9 mouse cellular contexts compared by ENCODE assay signal in the genomic region with DNA sequence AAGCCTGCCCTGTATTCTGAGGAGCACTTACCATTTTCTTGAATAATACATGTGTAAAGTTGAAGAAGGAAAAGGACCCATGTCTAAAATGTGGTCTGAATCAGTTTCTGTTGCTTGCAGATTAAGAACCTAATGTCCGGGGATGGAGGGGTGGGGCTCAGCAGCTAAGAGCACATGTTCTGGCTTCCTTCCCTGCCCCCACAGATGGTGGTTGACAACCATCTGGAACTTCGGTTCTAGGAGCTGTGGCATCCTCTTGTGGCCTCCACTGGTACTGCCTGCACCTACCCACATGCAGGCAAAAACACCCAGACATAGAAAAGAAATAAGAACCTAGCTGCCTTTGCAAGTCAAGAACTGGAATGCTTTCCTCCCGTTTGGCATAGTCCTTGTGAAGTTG.
DNase-seq lines count a peak whose midpoint lies in the region; ATAC-seq lines count a peak whose summit lies in the region.
"Had no signal": no experiment of that assay in that cellular context is flagged by ENCODE, and none has a peak within 500 bp of the region (broad histone marks: within the 10 kb centered on the region; RNA-seq: fewer than 3 reads in every experiment).

No protein-coding gene starts in this region.

- ATAC-seq in kidney, embryonic 14.5 days (ENCODE audit: low FRiP score, low TSS enrichment): no peak
- ATAC-seq in intestine, embryonic 15.5 days: peak; percentile 32; the same call in 1 of the 2 replicates
- ATAC-seq in limb, embryonic 13.5 days (ENCODE audit: low FRiP score, low read depth): peak; percentile 57
- ATAC-seq in neural tube, embryonic 11.5 days (ENCODE audit: insufficient read depth, low FRiP score, low TSS enrichment): no peak

- H3K4me3 ChIP-seq in kidney, embryonic 14.5 days (ENCODE audit: low read length): no peak overlapping the region
- no peak overlapping the region for H3K4me3 ChIP-seq in intestine, embryonic 15.5 days (replicated peaks)
- H3K4me3 ChIP-seq in limb, embryonic 13.5 days: no peak overlapping the region
- H3K4me3 ChIP-seq in neural tube, embryonic 11.5 days (ENCODE audit: low read depth, low read length): no peak overlapping the region
- H3K4me3 ChIP-seq: embryonic facial prominence, embryonic 15.5 days had no signal

- no peaks in the 10 kb centered on the region for H3K9me3 ChIP-seq in kidney, embryonic 14.5 days (ENCODE audit: control insufficient read depth, low read length)
- no peaks in the 10 kb centered on the region for H3K9me3 ChIP-seq in intestine, embryonic 15.5 days
- H3K9me3 ChIP-seq in limb, embryonic 13.5 days: no peaks in the 10 kb centered on the region
- H3K9me3 ChIP-seq in neural tube, embryonic 11.5 days (ENCODE audit: control insufficient read depth, low read length): no peaks in the 10 kb centered on the region
- H3K9me3 ChIP-seq: embryonic facial prominence, embryonic 15.5 days had no signal

- no peak overlapping the region for H3K27ac ChIP-seq in kidney, embryonic 14.5 days (ENCODE audit: low read depth, low read length)
- no peak overlapping the region for H3K27ac ChIP-seq in intestine, embryonic 15.5 days
- no peak overlapping the region; the same call in 1 of the 2 replicates for H3K27ac ChIP-seq in limb, embryonic 13.5 days
- no peak overlapping the region for H3K27ac ChIP-seq in neural tube, embryonic 11.5 days (ENCODE audit: low read depth, low read length)
- H3K27ac ChIP-seq: embryonic facial prominence, embryonic 15.5 days had no signal

- H3K4me1 ChIP-seq in kidney, embryonic 14.5 days (ENCODE audit: control insufficient read depth, insufficient read depth, low read length): peaks cover 9% of the 10 kb centered on the region; the same call in 1 of the 2 replicates
- H3K4me1 ChIP-seq in intestine, embryonic 15.5 days (replicated peaks): peaks cover 26% of the 10 kb centered on the region
- peaks cover 27% of the 10 kb centered on the region for H3K4me1 ChIP-seq in limb, embryonic 13.5 days
- H3K4me1 ChIP-seq in neural tube, embryonic 11.5 days (ENCODE audit: control insufficient read depth, insufficient read depth, low read length): peaks cover 2% of the 10 kb centered on the region; the same call in 1 of the 2 replicates

- no peak overlapping the region for H3K9ac ChIP-seq in kidney, embryonic 14.5 days (ENCODE audit: low read depth, low read length)
- H3K9ac ChIP-seq in intestine, embryonic 15.5 days: no peak overlapping the region
- H3K9ac ChIP-seq in limb, embryonic 13.5 days: no peak overlapping the region
- no peak overlapping the region for H3K9ac ChIP-seq in neural tube, embryonic 11.5 days (ENCODE audit: low read length)
- H3K9ac ChIP-seq: embryonic facial prominence, embryonic 15.5 days had no signal

- peaks cover 15% of the 10 kb centered on the region for H3K36me3 ChIP-seq in kidney, embryonic 14.5 days (ENCODE audit: control insufficient read depth, insufficient read depth, low read length)
- peaks cover 8% of the 10 kb centered on the region for H3K36me3 ChIP-seq in intestine, embryonic 15.5 days
- peaks cover 20% of the 10 kb centered on the region for H3K36me3 ChIP-seq in limb, embryonic 13.5 days
- H3K36me3 ChIP-seq in neural tube, embryonic 11.5 days (ENCODE audit: control insufficient read depth, insufficient read depth, low read length): peaks cover 3% of the 10 kb centered on the region; the same call in 1 of the 2 replicates

- H3K27me3 ChIP-seq in kidney, embryonic 14.5 days (ENCODE audit: control insufficient read depth, insufficient read depth, low read length): no peaks in the 10 kb centered on the region
- no peaks in the 10 kb centered on the region for H3K27me3 ChIP-seq in intestine, embryonic 15.5 days (replicated peaks)
- H3K27me3 ChIP-seq in limb, embryonic 13.5 days: no peaks in the 10 kb centered on the region
- no peaks in the 10 kb centered on the region for H3K27me3 ChIP-seq in neural tube, embryonic 11.5 days (ENCODE audit: control insufficient read depth, insufficient read depth, low read length)
- H3K27me3 ChIP-seq: embryonic facial prominence, embryonic 15.5 days had no signal

- DNase-seq in kidney, adult 11 months: peak; percentile 62
- peak; percentile 29 for DNase-seq in c-Kit-positive CD71-positive TER-119-positive erythroid progenitor cells, embryonic 14.5 days (ENCODE audit: low spot score)
- peak; percentile 55 for DNase-seq in forelimb bud, embryonic 11.5 days (ENCODE audit: low read depth, low spot score)
- peak; percentile 67 for DNase-seq in neural tube, embryonic 11.5 days (ENCODE audit: low spot score)
- DNase-seq in telencephalon, adult 2 months (ENCODE audit: low read depth, low spot score): peak; percentile 85

- H3K4me2 ChIP-seq in kidney, embryonic 14.5 days (replicated peaks; ENCODE audit: low read depth, low read length): no peak overlapping the region
- H3K4me2 ChIP-seq in intestine, embryonic 15.5 days (replicated peaks): no peak overlapping the region
- H3K4me2 ChIP-seq in limb, embryonic 13.5 days (replicated peaks): no peak overlapping the region
- H3K4me2 ChIP-seq in neural tube, embryonic 11.5 days (ENCODE audit: low read depth): no peak overlapping the region
- H3K4me2 ChIP-seq: embryonic facial prominence, embryonic 15.5 days had no signal

- 32% methylated on average over 3 of the region's 3 CpGs for WGBS in kidney, embryonic 14.5 days
- 15% methylated on average over 3 of the region's 3 CpGs for WGBS in intestine, embryonic 15.5 days
- 15% methylated on average over 3 of the region's 3 CpGs for WGBS in limb, embryonic 13.5 days
- 43% methylated on average over 3 of the region's 3 CpGs for WGBS in neural tube, embryonic 11.5 days

Comparison
In these comparisons a context has a peak if more than half of its experiments do, and no peak if none do; other contexts are left out.
1. DNase-seq: peak in every context shown above with its lines; median percentile 85 in telencephalon, adult 2 months; 67 in neural tube, embryonic 11.5 days; 62 in kidney, adult 11 months; 55 in forelimb bud, embryonic 11.5 days; 29 in c-Kit-positive CD71-positive TER-119-positive erythroid progenitor cells, embryonic 14.5 days.
2. ATAC-seq: peak in intestine, embryonic 15.5 days (single experiment) and limb, embryonic 13.5 days (single experiment); none in kidney, embryonic 14.5 days (single experiment) and neural tube, embryonic 11.5 days (single experiment).